Mouse (Mus musculus): Measurements from ENCODE around the gene Gm17660.
A peak's percentile ranks its signal among the peaks of the same experiment; 100 is the strongest.
"Not testable (repeated sequence)": the region's sequence is repeated elsewhere in the genome, so short reads cannot be mapped to it uniquely, and the experiment has no call there.

The Gm17660 gene

DNA sequence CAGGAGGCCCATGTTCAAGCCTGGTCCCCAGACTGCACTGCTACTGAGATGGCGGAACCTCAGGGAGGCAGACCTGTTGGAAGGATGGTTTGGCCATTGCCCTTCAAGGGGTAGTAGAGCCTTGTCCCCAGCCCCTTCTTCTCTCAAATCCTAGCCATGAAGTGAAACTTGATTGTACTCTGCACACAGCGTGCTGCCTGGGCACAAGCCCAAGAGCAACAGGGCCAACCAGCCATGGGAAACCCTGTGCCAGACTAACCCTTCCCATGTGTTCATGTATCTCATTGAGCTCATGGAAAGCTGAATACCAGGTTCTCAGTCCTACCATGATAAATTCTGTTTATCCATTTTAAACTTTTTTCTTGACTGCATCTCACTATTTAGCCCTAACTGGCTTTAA is 34.5 kb downstream of the Gm17660 start:
- DNase-seq (ENCODE audit: low spot score in 2 of 2): no peak

DNA sequence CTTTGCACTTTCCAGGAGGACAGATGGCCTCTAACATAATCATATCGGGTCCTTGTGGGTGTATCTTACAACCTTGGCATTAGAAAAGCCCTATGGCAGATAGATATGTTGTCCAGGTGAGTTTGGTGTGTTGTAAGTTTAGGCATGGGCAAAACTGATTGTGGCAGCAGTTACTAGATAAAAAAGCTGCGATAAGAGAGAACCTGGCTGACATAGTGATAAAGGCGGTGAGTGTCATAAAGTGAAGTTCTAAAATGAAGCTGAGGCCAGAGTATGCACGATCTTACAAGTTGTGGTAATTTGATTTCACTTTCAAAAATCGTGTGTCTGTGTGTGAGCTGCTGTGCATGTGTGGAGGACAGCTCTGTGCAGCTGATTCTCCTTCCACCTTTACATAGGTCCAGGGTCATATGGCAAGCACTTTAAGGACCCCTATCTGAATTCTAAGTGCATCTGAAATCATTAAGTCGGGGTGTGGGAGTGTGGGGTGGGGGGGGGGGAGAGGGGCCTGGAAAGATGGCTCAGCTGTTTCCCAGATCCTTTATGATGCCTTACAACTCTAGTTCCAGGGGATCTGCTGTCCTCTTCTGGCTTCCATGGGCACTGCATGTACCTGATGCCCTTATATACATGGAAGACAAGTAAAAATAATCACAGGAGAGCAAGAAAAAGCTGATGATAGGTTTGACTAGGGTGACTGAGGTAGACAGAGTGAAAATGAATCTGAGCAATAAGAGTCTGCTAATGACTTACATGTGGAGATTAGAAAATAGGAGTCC is 38.1 kb downstream of the Gm17660 start:
- DNase-seq (ENCODE audit: low spot score in 2 of 2): no peak

DNA sequence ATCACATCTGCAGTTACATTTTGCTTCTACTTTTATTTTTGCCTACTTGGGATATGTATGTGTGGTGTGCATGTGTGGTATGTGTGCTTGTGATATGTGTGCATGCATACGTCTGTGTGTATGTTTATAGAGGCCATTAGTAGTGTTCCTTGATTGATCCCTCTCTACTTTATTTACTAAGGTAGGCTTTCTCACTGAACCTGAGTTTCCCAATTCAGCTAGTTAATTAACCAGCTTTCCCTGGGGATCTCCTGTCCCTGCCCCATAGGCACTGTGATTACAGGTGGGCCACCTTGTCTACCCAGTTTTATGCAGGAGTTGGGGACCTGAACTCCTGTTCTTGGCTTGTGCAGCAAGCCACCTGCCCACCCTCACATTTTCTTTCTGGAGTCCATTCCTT is 40.7 kb downstream of the Gm17660 start:
- DNase-seq (ENCODE audit: low spot score in 2 of 2): no peak

DNA sequence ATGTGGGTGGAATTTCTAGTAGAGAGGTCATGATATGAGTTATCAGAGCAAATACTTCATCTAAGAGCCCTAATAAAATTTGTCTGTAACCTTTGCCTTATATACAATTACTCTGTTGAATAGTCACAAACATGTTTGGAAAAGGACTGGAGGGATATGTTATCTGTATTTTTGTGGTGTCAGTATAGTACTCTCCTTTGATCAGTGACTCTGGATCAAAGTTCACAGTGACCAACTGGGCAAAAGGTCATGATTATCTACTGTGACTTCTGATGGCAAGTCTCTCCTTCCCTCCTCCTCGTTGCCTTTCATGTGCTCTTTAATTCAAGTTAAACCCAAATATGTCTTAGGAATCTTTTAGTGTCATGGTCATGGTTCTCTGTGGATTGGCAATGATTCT is 41.6 kb downstream of the Gm17660 start:
- DNase-seq (ENCODE audit: low spot score in 2 of 2): no peak

DNA sequence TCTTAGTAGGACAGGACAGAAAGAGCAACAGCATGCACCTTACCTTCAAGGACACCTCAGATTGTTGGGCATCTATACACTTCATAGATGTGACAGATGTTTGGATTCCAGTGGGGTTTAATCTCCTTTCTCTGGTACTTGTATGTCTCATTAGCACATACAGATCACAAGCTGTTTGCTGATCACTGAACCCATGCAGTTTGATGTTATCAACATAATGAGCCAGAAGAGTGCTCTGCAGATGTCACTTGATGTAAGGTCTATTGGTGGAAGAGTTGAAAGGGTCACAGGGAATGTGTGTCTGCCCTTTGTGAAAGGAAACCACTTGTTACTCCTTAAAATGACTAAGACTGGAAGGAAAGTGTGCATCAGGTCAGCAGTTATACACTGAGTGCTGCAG is 42.3 kb downstream of the Gm17660 start:
- no peak for DNase-seq (ENCODE audit: low spot score in 2 of 2)

- DNase-seq (ENCODE audit: low spot score in 2 of 2): no peak
Measured at GRCm38 (mm10) chr5:104032434-104033097, 44.8 kb downstream of the Gm17660 start.

DNA sequence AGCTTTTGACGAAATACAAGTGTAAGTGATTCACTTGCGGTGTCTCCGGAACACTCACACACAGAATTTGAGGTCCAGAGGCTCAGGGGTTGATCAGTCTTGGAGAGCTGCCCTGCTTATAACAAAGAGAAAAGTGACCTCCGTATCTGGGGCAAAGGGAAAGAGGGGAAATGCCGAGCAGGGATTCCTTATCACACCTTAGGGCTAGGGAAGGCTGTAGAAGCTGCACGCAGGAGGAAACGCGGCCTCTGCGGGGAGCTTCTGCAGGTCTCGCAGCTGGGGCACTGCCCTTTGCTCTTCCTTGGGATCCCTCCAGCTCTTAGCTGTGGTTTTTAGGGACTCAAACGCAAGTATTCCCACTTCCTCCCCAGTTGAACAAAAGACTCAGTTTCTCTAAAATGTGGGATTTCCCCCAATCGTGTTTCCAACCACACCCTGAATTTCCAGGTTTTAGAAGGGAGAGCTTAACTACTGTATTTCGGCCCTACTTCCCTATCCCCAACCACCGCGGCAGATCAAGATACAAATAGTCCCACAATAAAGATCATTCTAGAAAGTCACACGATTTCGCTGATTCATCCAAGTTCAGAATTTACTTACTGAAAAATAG is 52.1 kb downstream of the Gm17660 start:
- DNase-seq (ENCODE audit: low spot score in 2 of 2): no peak

GRCm38 (mm10) chr5:104024762-104025161 is 52.6 kb downstream of the Gm17660 start:
- no peak for DNase-seq (ENCODE audit: low spot score in 2 of 2)

DNA sequence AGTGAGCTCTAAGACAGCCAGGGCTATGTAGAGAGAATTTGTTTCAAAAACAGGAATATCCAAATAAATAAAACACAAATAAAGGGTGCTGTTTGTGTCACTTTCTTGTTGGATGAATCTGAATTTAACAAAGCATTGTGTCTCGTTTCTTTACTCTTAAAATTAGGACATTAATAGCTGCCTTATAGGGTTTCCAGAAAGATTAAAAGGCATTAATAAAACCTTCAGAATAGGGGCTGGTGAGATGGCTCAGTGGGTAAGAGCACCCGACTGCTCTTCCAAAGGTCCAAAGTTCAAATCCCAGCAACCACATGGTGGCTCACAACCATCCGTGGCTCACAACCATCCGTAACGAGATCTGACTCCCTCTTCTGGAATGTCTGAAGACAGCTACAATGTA is 53.2 kb downstream of the Gm17660 start:
- DNase-seq (ENCODE audit: low spot score in 2 of 2): not testable (repeated sequence)

- DNase-seq (ENCODE audit: low spot score in 2 of 2): no peak
Measured at GRCm38 (mm10) chr5:104023289-104024020, 54.0 kb downstream of the Gm17660 start.

GRCm38 (mm10) chr5:104022558-104022957 is 54.9 kb downstream of the Gm17660 start:
- DNase-seq (ENCODE audit: low spot score in 2 of 2): no peak

DNA sequence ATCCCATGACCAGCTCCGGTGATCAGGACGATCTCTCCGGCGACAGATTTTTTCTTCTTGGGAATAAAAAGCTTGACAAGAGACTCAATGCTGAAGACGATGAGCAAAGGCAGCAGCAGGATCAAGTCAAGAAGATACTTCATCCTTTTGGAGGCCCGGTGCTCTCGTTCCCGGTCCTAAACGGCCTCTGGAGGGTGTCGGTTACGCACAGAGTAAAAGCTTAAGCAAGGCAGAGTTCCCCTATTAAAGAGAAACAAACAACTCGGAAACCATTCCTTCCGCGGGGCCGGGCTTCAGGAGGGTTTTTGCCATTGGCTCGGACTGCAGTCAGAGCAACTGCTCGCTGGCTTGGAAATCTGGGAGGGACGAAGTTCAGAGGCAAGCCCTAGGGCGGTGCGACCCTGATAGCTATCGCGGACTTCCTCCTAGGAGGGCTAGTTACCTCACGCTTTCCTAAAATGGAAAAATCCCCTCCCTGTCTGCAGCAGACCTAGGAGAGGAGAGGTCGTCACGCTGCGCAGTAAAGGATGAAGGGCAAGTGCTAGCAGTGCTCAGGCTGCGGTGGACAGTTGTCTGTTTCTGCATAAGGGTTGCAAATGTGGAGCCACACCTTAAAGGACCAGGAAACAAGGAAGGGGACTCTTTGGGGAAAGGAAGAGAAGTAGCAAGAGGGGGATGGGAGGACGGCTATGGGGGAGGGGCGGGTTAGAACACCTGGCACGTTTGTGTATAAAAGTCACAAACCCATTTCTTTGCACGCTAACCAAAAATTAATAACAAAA is 55.6 kb downstream of the Gm17660 start, which contains the start of gene Hsd17b11:
Gene Hsd17b11, minus strand, starts transcription at position 323 of the 782 bp plus-strand sequence.
- DNase-seq (ENCODE audit: low spot score in 2 of 2): peak; percentile 83 to 89

All from urinary bladder, postnatal 4 days (tissue).